Mouse (Mus musculus): ENCODE results near the gene Ift20.
"Not testable (repeated sequence)": the region's sequence is repeated elsewhere in the genome, so short reads cannot be mapped to it uniquely, and the experiment has no call there.

The Ift20 gene

GRCm38 (mm10) chr11:78523241-78523955 lies 12.8 kb upstream of the Ift20 start:
- DNase-seq, result no peak

DNA sequence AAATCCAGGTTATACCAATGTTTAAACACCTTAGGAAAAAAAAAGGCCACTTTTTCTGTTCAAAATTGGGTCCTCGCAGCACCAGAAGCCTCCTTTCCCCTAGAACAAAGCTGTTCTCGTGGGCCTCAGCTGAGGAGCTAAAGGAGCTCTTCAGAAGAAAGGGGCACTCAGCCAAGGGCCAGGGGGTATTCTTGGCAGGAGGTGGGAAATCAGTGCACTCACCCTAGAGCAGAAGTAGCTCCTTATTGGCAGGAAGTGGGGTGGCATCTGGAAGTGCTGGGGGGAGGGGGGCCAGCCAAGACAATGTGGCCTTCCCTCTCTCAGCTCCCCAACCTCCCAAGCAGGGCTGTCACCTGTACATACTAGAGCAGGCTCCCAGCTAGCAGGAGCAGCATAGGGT lies 11.3 kb upstream of the Ift20 start:
- no peak for DNase-seq

DNA sequence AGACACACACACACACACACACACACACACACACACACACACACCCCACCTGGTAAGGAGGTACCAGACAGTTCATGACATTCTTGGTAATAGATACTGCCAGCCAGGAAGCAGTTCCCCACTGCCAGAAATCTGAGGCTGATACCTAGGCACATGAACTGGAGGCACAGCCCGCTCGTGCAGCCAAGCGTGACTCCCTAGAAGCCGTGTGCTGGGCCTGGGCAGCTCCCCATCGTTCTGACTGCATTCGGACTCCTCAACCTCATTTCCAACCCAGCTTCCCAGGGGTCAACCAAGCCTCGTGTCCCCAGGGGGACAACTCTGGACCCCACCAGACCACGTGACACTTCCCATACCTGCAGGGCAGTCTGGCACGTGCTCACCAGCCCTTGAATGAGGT lies 7.4 kb upstream of the Ift20 start:
- no peak for DNase-seq

DNA sequence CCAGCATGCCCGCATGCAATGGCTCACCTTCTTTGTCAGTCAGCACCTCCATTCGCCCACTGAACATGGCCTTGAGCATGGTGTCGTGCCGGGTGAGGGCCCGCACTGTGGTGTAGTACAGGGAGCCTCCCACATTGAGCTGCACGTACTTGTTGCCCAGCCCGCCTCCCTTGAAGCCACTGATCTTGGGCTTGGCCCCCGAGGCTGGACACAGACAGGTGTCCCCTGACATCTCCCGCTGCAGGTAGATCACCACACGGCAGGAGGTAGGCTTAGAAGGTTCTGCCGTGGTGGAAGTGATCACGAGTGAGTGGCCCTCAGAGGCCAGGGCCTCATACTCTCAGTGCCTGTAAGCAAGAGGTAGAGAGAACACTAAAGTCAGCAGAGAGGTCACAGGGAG lies 6.2 kb upstream of the Ift20 start:
- no peak for DNase-seq

DNA sequence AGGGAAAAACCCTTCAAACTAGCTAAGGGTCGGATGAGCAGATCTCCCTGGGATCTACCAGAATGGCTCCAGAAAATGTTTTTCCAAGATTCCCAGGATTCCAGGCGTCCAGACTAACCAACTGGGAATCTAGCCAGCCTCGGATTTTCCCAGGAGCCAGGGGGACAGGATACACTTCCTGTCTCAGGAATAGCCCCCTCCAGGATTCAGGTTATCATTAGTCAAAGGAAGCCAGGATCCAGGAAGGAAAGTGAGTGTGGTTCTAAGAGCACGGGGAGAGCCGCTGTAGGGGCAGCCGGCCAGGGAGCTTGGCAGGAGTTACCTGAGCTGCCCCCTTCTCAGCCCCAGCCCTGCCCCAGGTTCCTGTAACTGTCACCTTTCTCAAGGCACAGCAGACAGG lies 5.1 kb upstream of the Ift20 start:
- no peak for DNase-seq

- not testable (repeated sequence) for DNase-seq
These were observed 4.6 kb upstream of the Ift20 start for GRCm38 (mm10) chr11:78531515-78531914.

GRCm38 (mm10) chr11:78534516-78534915 lies 1.6 kb upstream of the Ift20 start:
- no peak for DNase-seq

GRCm38 (mm10) chr11:78535376-78536079 lies 633 bp upstream of the Ift20 start:
- DNase-seq, result no peak

DNA sequence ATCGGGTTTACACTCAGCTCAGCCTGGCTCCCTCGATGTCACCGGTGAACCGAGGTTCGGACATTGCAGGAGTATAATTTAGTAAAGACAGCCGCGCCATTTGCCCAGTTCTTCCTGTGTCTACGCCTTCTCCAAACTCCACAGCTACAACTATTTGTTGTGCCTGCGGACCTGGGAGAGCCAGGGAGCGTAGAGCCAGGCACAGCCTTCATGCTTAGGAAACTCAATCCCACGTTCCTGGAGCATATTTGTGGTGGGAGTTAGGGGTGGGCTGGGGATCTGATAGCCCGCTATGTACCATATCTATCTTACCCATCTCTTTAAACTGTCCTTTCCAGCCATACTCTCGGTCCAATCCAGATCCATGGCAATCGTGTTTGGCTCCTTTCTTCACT lies 526 bp downstream of the Ift20 start:
- DNase-seq, result no peak

- no peak for DNase-seq
These were observed 4.2 kb downstream of the Ift20 start for GRCm38 (mm10) chr11:78540358-78540757.

DNA sequence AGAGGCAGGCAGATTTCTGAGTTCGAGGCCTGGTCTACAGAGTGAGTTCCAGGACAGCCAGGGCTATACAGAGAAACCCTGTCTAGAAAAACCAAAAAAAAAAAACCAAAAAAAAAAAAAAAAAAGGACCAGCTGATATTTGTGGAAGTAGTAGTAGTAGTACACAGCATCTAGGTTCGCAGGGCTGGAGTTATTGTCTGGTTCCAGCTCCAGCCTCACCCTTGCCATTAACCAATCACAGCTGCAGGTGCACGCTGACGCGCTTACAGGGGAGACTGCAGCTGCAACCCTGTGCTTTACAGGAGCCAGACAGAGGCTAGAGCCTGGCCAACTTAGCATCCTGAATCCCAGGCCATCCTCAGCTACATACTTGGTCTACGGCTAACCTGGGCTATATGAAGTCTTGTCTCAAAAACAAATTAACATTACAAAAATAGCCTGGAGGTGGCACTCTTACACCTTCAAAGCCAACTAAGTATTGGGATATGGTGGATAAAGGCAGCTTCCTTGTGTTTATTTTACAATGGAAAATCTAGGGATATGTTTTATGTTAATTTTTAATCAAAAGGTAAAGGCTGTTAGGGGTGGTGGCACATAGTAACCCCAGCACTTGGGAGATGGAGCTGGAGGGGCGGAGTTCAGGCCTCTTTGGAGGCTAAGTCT lies 8.4 kb downstream of the Ift20 start:
- DNase-seq, result no peak

DNA sequence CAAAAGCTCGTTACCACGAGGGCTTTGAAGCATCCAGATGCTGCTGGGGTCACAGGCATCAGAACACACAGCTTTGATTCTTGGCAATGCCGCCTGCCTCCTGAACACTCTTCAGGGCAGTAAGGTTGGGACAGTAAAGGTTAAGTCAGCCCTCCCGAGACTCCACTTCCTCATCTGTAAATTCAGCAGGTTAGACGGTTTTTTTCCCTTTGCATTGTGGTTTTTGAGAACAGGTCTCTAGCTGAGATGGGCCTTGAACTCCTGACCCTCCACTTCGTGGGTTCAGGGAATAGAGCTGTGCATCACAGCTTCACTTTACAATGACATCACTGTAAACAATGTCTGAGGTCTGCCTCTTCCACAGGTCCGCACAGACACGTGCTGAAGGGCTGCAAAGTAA lies 9.0 kb downstream of the Ift20 start:
- DNase-seq, result no peak

DNA sequence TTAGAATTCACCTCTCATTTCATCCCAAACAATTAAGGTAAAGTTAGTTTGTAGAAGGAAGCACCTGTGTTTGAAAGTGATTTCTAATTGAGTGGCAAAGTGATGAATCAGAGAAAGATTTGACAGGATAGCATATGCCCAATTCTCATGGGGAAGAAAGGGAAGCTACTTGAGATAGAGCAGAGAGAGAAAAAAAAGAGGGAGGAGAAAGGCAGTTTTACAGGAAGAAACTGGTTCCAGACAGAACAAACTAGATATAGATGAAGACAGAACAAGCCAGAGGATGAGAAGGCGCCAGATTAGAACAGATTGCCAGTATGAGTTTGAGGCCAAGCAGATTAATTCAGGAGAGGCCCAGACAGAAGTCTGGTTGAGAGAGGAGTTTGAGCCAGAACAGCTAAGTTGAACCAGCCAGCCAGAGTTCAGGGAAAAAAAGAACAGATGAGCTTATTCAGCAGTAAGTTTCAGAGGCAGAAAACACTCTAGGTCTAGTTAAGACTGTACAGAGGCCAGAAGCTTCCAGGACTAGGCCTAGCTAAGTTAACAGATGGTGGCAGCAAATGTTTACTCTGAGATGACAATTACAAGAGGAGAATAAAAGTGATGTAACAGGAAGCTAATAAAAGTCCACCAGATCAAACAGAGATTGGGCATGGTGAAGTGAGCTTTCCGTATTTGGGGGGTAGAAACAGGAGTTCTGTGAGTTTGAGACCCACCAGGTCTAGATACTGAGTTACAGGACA lies 11.7 kb downstream of the Ift20 start:
- no peak for DNase-seq

DNA sequence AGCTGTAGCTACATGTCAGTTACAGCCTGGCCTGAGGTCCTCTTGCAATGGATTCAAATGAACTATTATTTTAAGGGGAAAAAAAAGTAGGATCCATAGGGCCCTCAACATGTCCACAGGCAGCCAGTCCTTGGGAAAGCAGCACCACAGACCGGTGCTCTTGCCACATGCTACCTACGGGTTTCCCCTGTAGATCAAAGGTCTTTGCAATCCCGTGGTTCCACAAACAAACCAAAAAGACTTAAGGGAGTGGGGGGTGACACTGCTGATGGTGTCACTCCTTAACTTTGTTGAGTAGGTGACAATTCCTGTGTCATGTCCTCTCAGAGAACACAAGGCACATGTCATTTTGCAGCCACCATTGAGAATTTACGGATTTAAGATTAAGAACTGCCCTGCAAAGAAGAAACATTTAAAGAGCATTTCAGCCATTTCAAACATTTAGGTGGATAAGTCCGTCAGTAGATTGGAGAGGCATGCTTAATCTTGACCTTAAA lies 13.4 kb downstream of the Ift20 start:
- no peak for DNase-seq

GRCm38 (mm10) chr11:78550168-78551058 lies 14.3 kb downstream of the Ift20 start, which contains the start of gene Tmem97:
TSS of gene Tmem97 (minus strand) at chr11:78550777.
- DNase-seq, result peak; percentile 89 to 90

- no peak for DNase-seq
These were observed 14.9 kb downstream of the Ift20 start for GRCm38 (mm10) chr11:78551059-78551398.

- DNase-seq, result no peak
These were observed 19.5 kb downstream of the Ift20 start for GRCm38 (mm10) chr11:78555623-78556022.

GRCm38 (mm10) chr11:78556070-78556469 lies 19.9 kb downstream of the Ift20 start:
- no peak for DNase-seq

DNA sequence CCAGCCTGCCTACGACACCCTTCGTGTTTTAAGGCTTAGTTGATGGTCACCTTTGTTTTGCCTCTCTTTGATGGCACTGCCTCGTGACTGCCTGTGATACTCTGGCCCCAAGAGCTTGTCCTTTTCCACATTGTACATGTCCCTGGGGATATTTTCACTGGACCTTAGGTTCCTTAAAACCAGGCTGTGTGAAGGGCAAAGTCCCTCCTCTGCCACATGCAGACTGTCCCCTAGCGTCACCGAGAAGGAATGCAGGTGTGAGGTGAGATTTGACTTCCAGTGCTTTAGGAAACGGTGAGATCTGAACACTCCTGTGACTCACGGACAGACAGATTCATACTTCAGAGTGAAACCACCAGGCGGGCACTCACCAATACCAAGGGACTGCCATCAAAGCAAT lies 21.1 kb downstream of the Ift20 start:
- no peak for DNase-seq

- peak in 1 of 2 experiments; percentile 59 for DNase-seq
These were observed 24.3 kb downstream of the Ift20 start for GRCm38 (mm10) chr11:78560447-78560846.

DNA sequence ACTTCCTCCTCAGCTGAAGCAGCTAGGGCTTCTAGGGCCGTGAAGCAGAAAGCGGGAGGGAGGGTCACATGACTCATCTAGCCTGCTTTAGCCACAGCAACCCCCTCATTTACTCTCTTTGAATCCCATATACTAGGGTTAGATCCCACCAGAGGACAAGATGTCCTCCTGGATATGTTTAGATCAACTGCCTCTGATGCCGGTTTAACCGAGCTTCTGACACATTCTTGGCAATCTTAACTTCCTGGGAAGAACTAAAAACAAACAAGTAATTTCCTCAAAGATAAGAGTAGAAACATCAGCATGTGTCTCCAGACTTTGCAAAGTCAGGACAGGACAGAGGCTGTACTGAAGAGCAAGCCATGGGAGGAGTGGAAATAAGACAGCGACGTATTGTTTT lies 30.6 kb downstream of the Ift20 start:
- no peak for DNase-seq

- DNase-seq, result no peak
These were observed 31.5 kb downstream of the Ift20 start for GRCm38 (mm10) chr11:78567614-78568013.
